Mouse (Mus musculus) ES-E14 (cell line): ENCODE measurements at regions not wholly inside any gene's neighbourhood (a gene's known extent, or its start where the extent isn't known, plus 50 kb on each side); places are given as distances from the start of the nearest gene placed in this dataset.
A peak's percentile ranks its signal among the peaks of the same experiment; 100 is the strongest.

Source experiments
- DNase-seq: peaks from one replicate; pipeline ENCODE4 v3.0.0-alpha.2; 2013; ENCODE audit warnings: low read depth, low spot score
- H3K27ac ChIP-seq: 2 replicates; pipeline ENCODE4 v1.5.1; 2012; ENCODE audit warnings: low read depth, mild to moderate bottlenecking, low read length, moderate library complexity, mixed read lengths; ENCODE audit not compliant: poor library complexity, insufficient read depth, severe bottlenecking
- H3K36me3 ChIP-seq: 2 replicates; pipeline ENCODE4 v1.6.1; 2012; ENCODE audit warnings: mild to moderate bottlenecking, low read length, moderate library complexity, mixed read lengths; ENCODE audit not compliant: control insufficient read depth, poor library complexity, insufficient read depth, severe bottlenecking
- H3K4me1 ChIP-seq, 2 experiments: fragments of 150-350 bp in 1 of 2; sonication (generic) in 1 of 2; 2 replicates each; pipeline ENCODE4 v1.6.1; 2012; ENCODE audit warnings: low read length in 2 of 2, mild to moderate bottlenecking in 1 of 2, mixed read lengths in 1 of 2; ENCODE audit not compliant: control insufficient read depth in 2 of 2, insufficient read depth in 2 of 2, poor library complexity in 1 of 2
- H3K4me3 ChIP-seq, 2 experiments: fragments of 150-350 bp in 1 of 2; sonication (generic) in 1 of 2; 2 replicates each; pipeline ENCODE4 v1.5.1; 2012; ENCODE audit warnings: low read length in 2 of 2, low read depth in 1 of 2, mild to moderate bottlenecking in 1 of 2, mixed read lengths in 1 of 2; ENCODE audit not compliant: insufficient read depth in 1 of 2, poor library complexity in 1 of 2, severe bottlenecking in 1 of 2
- H3K9ac ChIP-seq: 2 replicates; pipeline ENCODE4 v1.6.1; 2012; ENCODE audit warnings: low read depth, mild to moderate bottlenecking, low read length, mixed read lengths; ENCODE audit not compliant: poor library complexity, insufficient read depth, severe bottlenecking
- H3K9me3 ChIP-seq: fragments of 150-350 bp; sonication (generic); 2 replicates; pipeline ENCODE4 v1.6.1; 2012; ENCODE audit warnings: low read depth, mild to moderate bottlenecking, low read length; ENCODE audit not compliant: control insufficient read depth, insufficient read depth
- CHD2 ChIP-seq: IDR thresholded peaks from 2 replicates; pipeline ENCODE4 v1.6.1; 2014; ENCODE audit warnings: mild to moderate bottlenecking, low read depth, low read length, inconsistent platforms
- HCFC1 ChIP-seq: IDR thresholded peaks from 2 replicates; pipeline ENCODE4 v1.6.1; 2012; ENCODE audit warnings: low read length, inconsistent platforms, borderline replicate concordance; ENCODE audit not compliant: insufficient read depth
- MAFK ChIP-seq: IDR thresholded peaks from 2 replicates; pipeline ENCODE4 v1.6.1; 2014; ENCODE audit warnings: mild to moderate bottlenecking, low read depth, low read length, inconsistent platforms; ENCODE audit not compliant: insufficient read depth
- ZC3H11A ChIP-seq: IDR thresholded peaks from 2 replicates; pipeline ENCODE4 v1.6.1; 2012; ENCODE audit warnings: low read depth, mild to moderate bottlenecking, inconsistent platforms, low read length, borderline replicate concordance
- ZNF384 ChIP-seq: IDR thresholded peaks from 2 replicates; pipeline ENCODE4 v1.6.1; 2012; ENCODE audit warnings: low read depth, low read length, inconsistent platforms
- in situ Hi-C, 2 experiments: fragments of 600-800 bp; cut with MboI; formaldehyde crosslinking; loops; one replicate each; pipeline ENCODE4 v1.15.1; 2025; ENCODE audit warnings: low sequenced_read_pairs in 2 of 2, inconsistent platforms in 1 of 2; ENCODE audit not compliant: unreplicated experiment in 2 of 2

DNA sequence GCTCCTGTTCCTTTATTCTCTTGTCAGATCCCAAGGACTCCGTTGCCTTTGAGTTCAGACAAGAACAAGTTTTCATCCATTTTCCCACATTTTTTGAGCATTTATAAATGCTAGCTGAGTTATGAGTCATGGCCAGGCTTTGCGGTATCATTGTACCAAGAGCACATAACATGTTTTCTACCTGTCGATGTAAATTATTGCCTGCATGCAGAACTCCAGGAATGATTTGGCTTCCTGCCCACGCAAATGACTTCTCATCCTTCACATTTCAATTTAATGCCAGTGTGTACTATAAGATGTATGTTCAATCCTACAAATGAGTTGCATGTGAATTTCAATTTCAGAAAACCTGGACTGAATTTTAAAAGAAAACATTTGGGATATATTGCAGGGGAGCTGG is 285.0 kb upstream of the Rbms1 start:
- TF ChIP-seq CHD2 (no peak), MAFK (no peak), HCFC1 (no peak), ZNF384 (no peak)

DNA sequence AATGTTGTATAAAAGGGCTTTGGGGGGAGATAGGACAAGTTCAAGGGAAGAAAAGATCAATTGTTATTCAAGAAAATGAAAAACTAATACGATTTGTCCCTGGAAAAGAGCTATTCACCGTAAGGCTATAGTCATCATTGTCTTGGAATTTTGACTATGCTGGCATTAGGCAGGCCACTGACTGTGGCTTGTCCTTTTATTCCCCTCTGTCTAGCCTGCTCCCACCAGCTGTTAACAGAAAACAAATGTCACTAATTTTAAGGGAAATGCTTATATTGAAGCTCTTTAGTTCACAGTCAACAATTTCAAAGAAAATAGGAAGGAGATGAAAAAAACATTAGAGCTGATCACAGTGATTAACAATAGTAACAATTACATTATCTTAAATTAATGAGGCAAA is 284.3 kb upstream of the Rbms1 start:
- no peak for DNase-seq
- no peak overlapping the region for H3K4me3 ChIP-seq
- no peaks in the 10 kb centered on the region for H3K36me3 ChIP-seq
- H3K9me3 ChIP-seq: no peaks in the 10 kb centered on the region
- H3K4me1 ChIP-seq: peaks cover 0 to 2% of the 10 kb centered on the region in 2 experiments; a peak in 1 of 4 replicates
- H3K9ac ChIP-seq: no peak overlapping the region
- TF ChIP-seq HCFC1 (no peak), ZC3H11A (no peak), CHD2 (no peak), MAFK (no peak), ZNF384 (no peak)
- in situ Hi-C loops: no loop called here
- no peak overlapping the region for H3K27ac ChIP-seq

More for the DNA sequence above, 285.0 kb upstream of the Rbms1 start:
- Histone ChIP-seq H3K4me1 (peaks cover 0 to 2% of the 10 kb centered on the region in 2 experiments; a peak in 1 of 4 replicates), H3K9ac (no peak overlapping the region), H3K4me3 (no peak overlapping the region), H3K9me3 (no peaks in the 10 kb centered on the region), H3K36me3 (no peaks in the 10 kb centered on the region), H3K27ac (no peak overlapping the region)
- in situ Hi-C loops: no loop called here
- DNase-seq: no peak

DNA sequence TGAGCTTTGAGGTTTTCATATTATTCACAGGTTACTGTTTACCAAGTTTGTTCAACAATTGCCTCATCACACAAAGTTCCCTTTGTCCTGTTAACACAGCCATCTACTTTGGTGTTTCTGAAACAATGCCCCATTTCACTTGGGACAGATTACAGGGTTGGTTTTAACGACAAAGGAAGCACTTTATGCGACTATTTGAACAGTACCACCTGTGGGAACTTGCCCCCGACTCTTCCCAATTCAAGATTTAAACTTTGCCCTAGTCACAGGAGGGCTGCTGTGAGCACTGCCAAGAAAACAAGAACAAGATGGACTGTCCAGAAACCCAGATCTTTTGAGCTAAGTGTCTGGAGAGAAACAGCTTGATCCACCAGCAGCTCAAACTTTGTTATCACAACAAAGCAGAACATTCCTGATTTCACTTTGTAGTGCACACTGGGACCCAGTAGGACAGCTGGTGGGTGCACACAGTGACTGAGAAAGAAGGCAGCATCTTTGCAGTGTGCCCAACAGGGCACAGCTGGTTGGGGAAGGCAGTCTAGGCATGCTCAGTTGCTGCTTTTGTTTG is 283.8 kb upstream of the Rbms1 start:
- Histone ChIP-seq H3K9ac (no peak overlapping the region), H3K4me1 (peaks cover 0 to 2% of the 10 kb centered on the region in 2 experiments; a peak in 1 of 4 replicates), H3K9me3 (no peaks in the 10 kb centered on the region), H3K36me3 (no peaks in the 10 kb centered on the region), H3K4me3 (no peak overlapping the region), H3K27ac (no peak overlapping the region)
- TF ChIP-seq ZNF384 (no peak), CHD2 (no peak), HCFC1 (no peak), ZC3H11A (no peak), MAFK (no peak)
- peak; percentile 51 for DNase-seq
- in situ Hi-C loops: no loop called here

DNA sequence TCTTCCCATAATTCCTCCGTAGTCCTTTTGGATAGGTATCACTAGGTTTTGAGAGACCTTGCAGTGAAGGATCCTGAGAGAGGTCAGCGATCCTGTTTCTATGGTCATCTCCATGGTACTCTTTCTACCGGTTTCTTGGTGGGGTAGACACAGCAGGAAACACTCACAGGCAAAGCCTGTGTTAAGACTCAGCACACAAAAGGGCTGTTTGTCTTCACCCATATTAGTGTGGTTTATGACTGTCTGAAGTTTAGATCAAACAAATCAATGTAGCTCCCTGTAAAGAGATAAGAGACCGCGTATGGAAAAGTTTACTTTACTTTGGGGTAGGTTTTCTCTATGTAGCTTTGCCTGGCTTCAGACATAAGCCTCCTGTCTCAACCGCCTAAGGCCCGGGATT is 282.5 kb upstream of the Rbms1 start:
- in situ Hi-C loops: no loop called here

DNA sequence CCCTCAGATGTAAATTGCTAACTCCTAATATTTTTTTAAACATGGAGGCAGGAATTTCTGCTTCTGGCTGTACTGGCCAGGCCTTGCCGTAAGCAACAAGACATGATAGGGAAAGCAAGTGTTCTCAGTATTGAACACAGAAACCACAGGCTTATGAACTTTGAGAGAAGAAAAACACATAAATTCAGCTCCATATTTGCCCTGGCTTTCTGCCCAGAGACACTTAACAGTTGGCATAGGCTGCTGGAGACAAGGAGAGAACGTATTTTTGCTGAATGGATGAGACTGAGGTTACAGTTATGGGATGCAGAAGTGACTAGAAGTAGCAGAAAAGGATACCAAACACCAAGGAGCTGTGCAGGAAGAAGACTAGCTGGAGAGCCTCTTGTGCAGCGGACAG is 258.7 kb upstream of the Rbms1 start:
- Histone ChIP-seq H3K4me3 (no peak overlapping the region), H3K4me1 (no peaks in the 10 kb centered on the region), H3K9me3 (no peaks in the 10 kb centered on the region), H3K9ac (no peak overlapping the region), H3K36me3 (no peaks in the 10 kb centered on the region), H3K27ac (no peak overlapping the region)
- TF ChIP-seq HCFC1 (no peak), ZC3H11A (no peak), MAFK (no peak), ZNF384 (no peak), CHD2 (no peak)
- no peak for DNase-seq
- in situ Hi-C loops: no loop called here

More for the DNA sequence above, 282.5 kb upstream of the Rbms1 start:
- Histone ChIP-seq H3K36me3 (no peaks in the 10 kb centered on the region), H3K9me3 (no peaks in the 10 kb centered on the region), H3K4me3 (no peak overlapping the region), H3K9ac (no peak overlapping the region), H3K27ac (no peak overlapping the region), H3K4me1 (peaks cover 0 to 2% of the 10 kb centered on the region in 2 experiments; a peak in 1 of 4 replicates)
- TF ChIP-seq MAFK (no peak), HCFC1 (no peak), ZNF384 (no peak), CHD2 (no peak), ZC3H11A (no peak)
- DNase-seq: no peak
